Comparison of ENCODE assay signal across 8 mouse cellular contexts in the genomic region with DNA sequence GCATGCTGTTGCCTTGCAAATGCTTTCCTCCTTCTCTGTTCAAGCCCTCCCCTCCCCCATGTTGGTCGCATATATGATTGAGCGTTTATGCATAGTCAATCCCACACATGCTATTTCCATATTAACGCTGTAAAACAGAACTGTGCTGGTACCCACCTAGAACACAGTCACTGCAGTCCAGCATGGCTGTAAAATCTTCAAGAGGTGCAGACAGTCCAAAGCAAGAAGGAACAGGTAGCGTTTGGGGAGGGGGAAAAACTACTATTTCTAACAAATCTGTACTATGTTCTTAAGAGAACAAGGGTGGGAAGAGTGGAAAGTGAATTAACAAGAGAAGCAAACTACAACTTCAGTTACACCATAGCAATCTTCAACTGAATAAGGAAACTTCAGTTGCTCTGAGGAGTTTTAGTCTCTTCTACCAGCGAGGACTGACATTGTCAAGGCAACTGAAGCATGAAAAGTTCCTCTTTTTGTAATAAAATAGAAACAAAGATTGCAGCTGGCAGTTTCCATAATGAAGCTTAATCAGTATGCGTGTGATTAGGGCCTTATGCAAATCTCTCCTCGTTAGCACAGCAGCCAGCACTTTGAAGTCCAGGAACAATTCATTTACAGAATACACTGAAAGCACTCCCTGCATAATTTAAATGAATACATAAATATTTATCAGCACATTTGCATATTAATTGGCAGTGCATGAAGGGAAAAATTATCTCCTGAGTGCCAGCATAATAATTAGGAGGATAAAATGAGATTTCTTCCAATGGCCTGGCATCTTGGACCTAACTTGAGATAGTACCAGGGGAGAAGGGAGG.
DNase-seq lines count a peak whose midpoint lies in the region; ATAC-seq lines count a peak whose summit lies in the region.

No protein-coding gene starts in this region.

- DNase-seq in lung, postnatal 36 days: peak; percentile 19
- no peak for DNase-seq in lung, adult 18-20 months
- peak; percentile 12 to 45 for DNase-seq in spleen, postnatal 14 days (ENCODE audit: low spot score in 2 of 2)
- no peak for DNase-seq in cerebellum, postnatal 25 days
- DNase-seq in urinary bladder, postnatal 36 days (ENCODE audit: low spot score in 2 of 2): no peak
- no peak for DNase-seq in MN1 (ENCODE audit: low spot score)

- peak; percentile 76 to 80 for ATAC-seq in hematopoietic stem cell, adult 5-6 weeks (replicated peaks in 1 of 2; ENCODE audit: insufficient read depth in 1 of 2, low FRiP score in 2 of 2, low TSS enrichment in 1 of 2, low read depth in 1 of 2, poor library complexity in 2 of 2, severe bottlenecking in 2 of 2)
- ATAC-seq in megakaryocyte progenitor cell, adult 5-6 weeks (replicated peaks; ENCODE audit: poor library complexity): peak; percentile 77

Comparison
In these comparisons a context has a peak if more than half of its experiments do, and no peak if none do; other contexts are left out.
1. DNase-seq: peak in lung, postnatal 36 days (single experiment) and spleen, postnatal 14 days (2 of 2); none in lung, adult 18-20 months (0 of 2), cerebellum, postnatal 25 days (0 of 2), urinary bladder, postnatal 36 days (0 of 2) and MN1 (single experiment).